Mouse (Mus musculus) heart, embryonic 16.5 days (tissue): ENCODE data around the gene Olfr20. TPM values are rescaled to one million over a fixed set of nuclear protein-coding genes. Genes with fewer than 3 reads are reported as not detected.

Source experiments
- ATAC-seq: fragments of 200-750 bp; cut with Nextera tagmentation; replicated peaks from 2 replicates; pipeline ENCODE4 v1.8.0; 2017; ENCODE audit warnings: moderate number of reproducible peaks; ENCODE audit not compliant: insufficient read depth, low FRiP score; ENCODE audit errors: extremely low read depth
- H3K27ac ChIP-seq: fragments of 300-500 bp; sonication (generic); 2 replicates; pipeline ENCODE4 v1.5.1; 2014; ENCODE audit warnings: mild to moderate bottlenecking, low read length, control low read depth, moderate library complexity
- H3K27me3 ChIP-seq: fragments of 300-500 bp; sonication (generic); 2 replicates; pipeline ENCODE4 v1.6.1; 2014; ENCODE audit warnings: low read length, mixed read lengths; ENCODE audit not compliant: control insufficient read depth, insufficient read depth
- H3K36me3 ChIP-seq: fragments of 300-500 bp; sonication (generic); 2 replicates; pipeline ENCODE4 v1.6.1; 2014; ENCODE audit not compliant: control insufficient read depth, insufficient read depth
- H3K4me1 ChIP-seq: fragments of 300-500 bp; sonication (generic); 2 replicates; pipeline ENCODE4 v1.6.1; 2014; ENCODE audit warnings: low read length, mixed read lengths; ENCODE audit not compliant: control insufficient read depth, insufficient read depth
- H3K4me2 ChIP-seq: fragments of 300-500 bp; sonication (generic); 2 replicates; pipeline ENCODE4 v1.6.1; 2014; ENCODE audit warnings: low read depth, mild to moderate bottlenecking, control low read depth, low read length
- H3K4me3 ChIP-seq: fragments of 300-500 bp; sonication (generic); 2 replicates; pipeline ENCODE4 v1.5.1; 2014; ENCODE audit warnings: mild to moderate bottlenecking, control low read depth, low read length
- H3K9ac ChIP-seq: fragments of 300-500 bp; sonication (generic); 2 replicates; pipeline ENCODE4 v1.6.1; 2014; ENCODE audit warnings: low read length, control low read depth
- H3K9me3 ChIP-seq: fragments of 300-500 bp; sonication (generic); replicated peaks from 2 replicates; pipeline ENCODE4 v1.6.1; 2016; ENCODE audit warnings: low read length; ENCODE audit not compliant: control insufficient read depth
- WGBS: fragments of 180-500 bp; shearing (Covaris S2); extraction: QIAGEN DNeasy Blood & Tissue Kit; methylation state at CpG from one replicate; pipeline ENCODE4 v1.1.7; 2014; 5-methylcytosine and 5-hydroxymethylcytosine counted together
- polyA plus RNA-seq: library from polyadenylated mRNA; unstranded; fragments of >200 nt; fragmentation: Nextera tagmentation; extraction: Ambion mirVana; gene quantifications from 2 replicates; pipeline ENCODE4 v1.2.1, GENCODE M21; 2015

The Olfr20 gene
- polyA plus RNA-seq, 1 experiment from 2014 or later, result not detected

DNA sequence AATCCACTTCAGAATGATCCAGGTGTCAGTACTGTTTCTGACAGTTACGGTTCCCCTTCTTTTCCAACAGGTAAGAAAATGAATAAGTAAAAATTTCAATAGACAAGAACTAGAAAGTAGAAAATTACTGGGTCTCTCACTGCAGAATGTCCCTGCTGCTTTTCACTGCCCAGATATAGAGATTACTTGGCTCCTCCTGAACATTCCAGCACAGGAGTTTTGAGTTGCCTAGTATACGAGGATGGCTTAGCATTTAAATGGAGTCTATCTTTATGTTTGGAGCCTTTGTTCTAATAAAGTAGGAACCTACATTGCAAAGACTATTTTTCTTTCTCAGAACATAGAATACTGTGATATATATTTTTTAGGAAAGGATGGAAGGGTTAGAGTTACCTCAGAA, 17.2 kb upstream of the Olfr20 start:
- ATAC-seq, result no peak
- Histone ChIP-seq H3K9ac (no peak overlapping the region), H3K4me3 (no peak overlapping the region)

DNA sequence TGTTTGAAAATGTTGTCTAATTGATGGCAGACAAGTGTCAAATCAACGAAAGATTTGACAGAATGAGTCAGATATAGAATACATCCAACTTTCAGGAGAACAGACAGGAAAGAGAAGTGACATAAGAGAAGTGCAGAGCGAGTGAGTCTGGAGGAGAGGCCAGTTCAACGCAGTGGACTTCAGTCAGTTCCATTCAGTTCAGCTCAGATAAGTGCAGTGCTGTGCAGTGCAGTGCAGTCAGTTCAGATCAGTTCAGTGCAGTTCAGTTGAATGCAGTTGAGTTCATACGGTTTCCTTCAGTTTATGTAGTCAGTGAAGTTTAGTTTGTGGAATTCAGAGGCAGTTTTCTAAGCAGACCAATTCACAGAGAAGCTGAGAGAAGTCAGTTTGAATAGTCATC, 13.7 kb upstream of the Olfr20 start:
- no peak overlapping the region for H3K9ac ChIP-seq
- no peaks in the 10 kb centered on the region for H3K36me3 ChIP-seq
- no peaks in the 10 kb centered on the region for H3K4me1 ChIP-seq
- no peaks in the 10 kb centered on the region for H3K27me3 ChIP-seq
- H3K9me3 ChIP-seq, result 0 out of 2 replicates have a peak, but pooled peaks cover 3% of the 10 kb centered on the region
- ATAC-seq, result no peak
- no peak overlapping the region for H3K4me2 ChIP-seq
- 67% methylated on average over 4 of the region's 4 CpGs for WGBS
- no peak overlapping the region for H3K27ac ChIP-seq
- H3K4me3 ChIP-seq, result no peak overlapping the region

More for the DNA sequence above, 17.2 kb upstream of the Olfr20 start:
- Histone ChIP-seq H3K4me1 (no peaks in the 10 kb centered on the region), H3K27ac (no peak overlapping the region), H3K4me2 (no peak overlapping the region), H3K27me3 (no peaks in the 10 kb centered on the region), H3K36me3 (no peaks in the 10 kb centered on the region), H3K9me3 (0 out of 2 replicates have a peak, but pooled peaks cover 3% of the 10 kb centered on the region)
- WGBS, result 60% methylated on average over 2 of the region's 2 CpGs

DNA sequence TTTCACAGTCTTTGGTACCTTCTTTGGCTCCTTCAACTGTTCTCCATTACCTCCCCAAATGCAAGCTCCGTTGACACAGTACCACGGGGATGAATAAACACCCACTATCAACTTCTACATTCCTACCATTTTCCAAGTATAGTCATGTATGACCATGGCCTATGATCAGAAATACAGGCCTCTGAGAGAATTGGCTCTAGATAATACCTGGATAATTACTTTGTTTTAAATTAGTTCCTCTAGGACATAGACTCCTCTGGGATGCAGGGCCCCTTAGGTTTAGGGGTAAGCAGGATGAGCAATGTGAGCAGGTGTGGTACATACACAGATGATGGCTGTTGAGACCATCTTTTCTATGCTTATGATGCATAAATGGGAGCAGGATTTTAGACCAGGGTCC, 20.4 kb downstream of the Olfr20 start, which contains the start of gene Olfr376:
TSS of gene Olfr376 (plus strand) at position 301 of the 400 bp plus-strand sequence.
- ATAC-seq, result no peak
- Histone ChIP-seq H3K27ac (no peak within 1 kb of the TSS), H3K4me3 (no peak within 1 kb of the TSS), H3K4me2 (no peak within 1 kb of the TSS), H3K4me1 (no peaks in the 10 kb centered on the region), H3K9ac (no peak within 1 kb of the TSS), H3K36me3 (no peaks in the 10 kb centered on the region), H3K27me3 (no peaks in the 10 kb centered on the region), H3K9me3 (no peaks in the 10 kb centered on the region; the same call in 1 of the 2 replicates)
- WGBS, result 78% methylated on average over 2 of the region's 2 CpGs

DNA sequence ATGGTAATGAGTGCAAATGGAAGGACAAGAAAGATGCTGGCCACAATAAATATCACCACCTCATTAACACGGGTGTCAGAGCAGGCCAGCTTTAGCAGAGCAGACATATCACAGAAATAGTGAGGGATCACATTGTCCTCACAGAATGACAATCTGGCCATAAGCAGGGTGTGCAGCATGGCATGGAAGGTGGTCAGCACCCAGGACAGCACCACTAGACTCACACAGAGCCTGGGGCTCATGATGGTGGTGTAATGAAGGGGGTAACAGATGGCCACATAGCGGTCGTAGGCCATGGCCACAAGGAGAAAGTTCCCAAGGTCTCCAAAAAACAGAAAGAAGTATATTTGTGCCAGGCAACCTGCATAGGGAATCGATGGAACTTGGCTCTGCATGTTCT, 44.8 kb downstream of the Olfr20 start:
- no peak for ATAC-seq
- Histone ChIP-seq H3K27me3 (no peaks in the 10 kb centered on the region), H3K4me2 (no peak overlapping the region), H3K9ac (no peak overlapping the region), H3K4me1 (no peaks in the 10 kb centered on the region), H3K36me3 (no peaks in the 10 kb centered on the region), H3K27ac (no peak overlapping the region), H3K9me3 (0 out of 2 replicates have a peak, but pooled peaks cover 2% of the 10 kb centered on the region), H3K4me3 (no peak overlapping the region)
- 72% methylated on average over 4 of the region's 4 CpGs for WGBS

DNA sequence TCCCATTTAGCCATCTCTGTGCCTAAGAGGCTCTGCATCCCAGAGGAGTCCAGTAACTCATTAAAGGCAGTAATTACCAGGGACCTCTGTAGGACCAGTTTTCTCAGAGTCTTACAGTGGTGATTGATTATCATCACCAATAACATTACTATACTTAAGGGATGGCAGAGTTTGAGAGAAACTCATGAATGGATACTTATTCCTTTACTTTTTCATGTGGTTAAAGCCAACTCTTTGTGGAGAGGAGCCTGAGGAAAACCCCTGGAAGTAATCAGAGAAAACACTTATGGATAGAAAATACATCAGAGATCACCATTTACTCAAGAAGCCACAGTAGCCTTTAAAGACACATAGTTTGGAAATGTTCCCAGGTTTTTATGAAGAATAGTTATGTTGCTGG, 48.9 kb downstream of the Olfr20 start, which contains the start of gene Olfr1:
TSS of gene Olfr1 (minus strand) at position 101 of the 400 bp plus-strand sequence.
- Histone ChIP-seq H3K4me1 (no peaks in the 10 kb centered on the region), H3K4me2 (no peak within 1 kb of the TSS), H3K4me3 (no peak within 1 kb of the TSS), H3K36me3 (no peaks in the 10 kb centered on the region), H3K9me3 (no peaks in the 10 kb centered on the region), H3K27ac (no peak within 1 kb of the TSS), H3K9ac (no peak within 1 kb of the TSS), H3K27me3 (no peaks in the 10 kb centered on the region)
- no peak for ATAC-seq

Other genes starting within 250 kb of the Olfr20 start
- 12.0 and 13.6 TPM in 2 replicates for gene Haspin, start 212.5 kb upstream of the Olfr20 start, polyA plus RNA-seq
- 2.2 and 2.9 TPM in 2 replicates for gene P2rx5, start 190.4 kb upstream of the Olfr20 start, polyA plus RNA-seq
- 105 and 113 TPM in 2 replicates for gene Emc6, start 173.7 kb upstream of the Olfr20 start, polyA plus RNA-seq
- gene Tax1bp3, start 173.7 kb upstream of the Olfr20 start, polyA plus RNA-seq, result 237 and 257 TPM in 2 replicates
- 14.5 and 15.3 TPM in 2 replicates for gene Ctns, start 151.7 kb upstream of the Olfr20 start, polyA plus RNA-seq
- gene Shpk, start 151.3 kb upstream of the Olfr20 start, polyA plus RNA-seq, result 0.86 and 1.00 TPM in 2 replicates
- 0.06 and 0.08 TPM in 2 replicates for gene Trpv1, start 116.5 kb upstream of the Olfr20 start, polyA plus RNA-seq
- gene Trpv3, start 83.4 kb upstream of the Olfr20 start, polyA plus RNA-seq, result 0.08 and 0.09 TPM in 2 replicates
- 0.25 and 0.41 TPM in 2 replicates for gene Aspa, start 21.2 kb upstream of the Olfr20 start, polyA plus RNA-seq
- gene Gm49340, start 21.0 kb upstream of the Olfr20 start, polyA plus RNA-seq, result not detected in 2 replicates
- not detected in 2 replicates for gene Spata22, start 21.0 kb upstream of the Olfr20 start, polyA plus RNA-seq
- gene Olfr376, start 20.5 kb downstream of the Olfr20 start, polyA plus RNA-seq, result not detected in 2 replicates
- gene Olfr1, start 48.8 kb downstream of the Olfr20 start, polyA plus RNA-seq, result not detected in 2 replicates
- not detected in 2 replicates for gene Olfr378, start 77.7 kb downstream of the Olfr20 start, polyA plus RNA-seq
- not detected in 2 replicates for gene Olfr380, start 106.7 kb downstream of the Olfr20 start, polyA plus RNA-seq
- not detected in 2 replicates for gene Olfr381, start 140.8 kb downstream of the Olfr20 start, polyA plus RNA-seq
- not detected in 2 replicates for gene Olfr382, start 166.4 kb downstream of the Olfr20 start, polyA plus RNA-seq
- not detected in 2 replicates for gene Olfr385, start 242.2 kb downstream of the Olfr20 start, polyA plus RNA-seq
- not detected in 2 replicates for gene Olfr384, start 247.8 kb downstream of the Olfr20 start, polyA plus RNA-seq